Mouse (Mus musculus) C2C12 (cell line): ENCODE data around the gene Dusp1. TPM values are rescaled to one million over a fixed set of nuclear protein-coding genes. Genes with fewer than 3 reads are reported as not detected.

Experiments
- H3K27me3 ChIP-seq: one replicate; pipeline ENCODE4 v1.6.1; 2011; ENCODE audit not compliant: control insufficient read depth, insufficient read depth, insufficient read length
- H3K36me3 ChIP-seq: one replicate; pipeline ENCODE4 v1.6.1; 2011; ENCODE audit not compliant: control insufficient read depth, insufficient read depth
- H3K4me3 ChIP-seq: one replicate; pipeline ENCODE4 v1.5.1; 2011; ENCODE audit warnings: mild to moderate bottlenecking, control low read depth; ENCODE audit not compliant: poor library complexity, insufficient read depth, severe bottlenecking
- H3K79me2 ChIP-seq: one replicate; pipeline ENCODE4 v1.6.1; 2011; ENCODE audit not compliant: control insufficient read depth, insufficient read depth
- H3K79me3 ChIP-seq: one replicate; pipeline ENCODE4 v1.6.1; 2011; ENCODE audit warnings: low read depth, control low read depth
- H3ac ChIP-seq: one replicate; pipeline ENCODE3; 2011; ENCODE audit warnings: low read depth; ENCODE audit not compliant: control insufficient read depth, insufficient read length
- CEBPB ChIP-seq: IDR thresholded peaks from one replicate; pipeline ENCODE4 v1.6.1; 2011; ENCODE audit warnings: low read depth, mild to moderate bottlenecking, control low read depth, moderate library complexity
- CTCF ChIP-seq: IDR thresholded peaks from one replicate; pipeline ENCODE4 v1.5.1; 2011; ENCODE audit not compliant: control insufficient read depth, insufficient read depth, insufficient read length
- FOSL1 ChIP-seq: IDR thresholded peaks from one replicate; pipeline ENCODE4 v1.8.0; 2011; ENCODE audit warnings: mild to moderate bottlenecking, low read length; ENCODE audit not compliant: poor library complexity, insufficient read depth, severe bottlenecking
- MAX ChIP-seq: IDR thresholded peaks from one replicate; pipeline ENCODE4 v1.6.1; 2011; ENCODE audit warnings: mild to moderate bottlenecking, control low read depth
- MYOD1 ChIP-seq: IDR thresholded peaks from one replicate; pipeline ENCODE4 v1.6.1; 2011; ENCODE audit warnings: low read depth; ENCODE audit not compliant: control insufficient read depth, insufficient read length
- MYOG ChIP-seq: IDR thresholded peaks from one replicate; pipeline ENCODE4 v1.6.1; 2011; ENCODE audit not compliant: control insufficient read depth, insufficient read length; ENCODE audit errors: extremely low read depth
- USF1 ChIP-seq: IDR thresholded peaks from one replicate; pipeline ENCODE4 v1.6.1; 2011; ENCODE audit warnings: low read depth, mild to moderate bottlenecking, control low read depth, moderate library complexity
- polyA plus RNA-seq: library from polyadenylated mRNA; unstranded; fragments of >200 nt; fragmentation: generic; extraction: Trizol; gene quantifications from one replicate; pipeline ENCODE4 v1.2.1, GENCODE M21; 2012; ENCODE audit warnings: missing spikeins

Gene Dusp1
- polyA plus RNA-seq, 1 experiment = 16.4 TPM

- H3K79me3 ChIP-seq = peaks cover 75% of the 10 kb centered on the region
Observed at GRCm38 (mm10) chr17:26578771-26579170, 16.8 kb upstream of the Dusp1 start.

GRCm38 (mm10) chr17:26578162-26578561 is 16.2 kb upstream of the Dusp1 start:
- TF ChIP-seq CEBPB = no peak
- TF ChIP-seq FOSL1 = no peak
- no peak for TF ChIP-seq CTCF
- TF ChIP-seq MYOG = no peak
- no peak for TF ChIP-seq MAX
- no peak for TF ChIP-seq MYOD1
- no peak for TF ChIP-seq USF1
- peaks cover 45% of the 10 kb centered on the region for H3K36me3 ChIP-seq
- H3K79me3 ChIP-seq = peaks cover 78% of the 10 kb centered on the region
- no peak overlapping the region for H3K4me3 ChIP-seq
- no peaks in the 10 kb centered on the region for H3K27me3 ChIP-seq
- peaks cover 100% of the 10 kb centered on the region for H3K79me2 ChIP-seq
- no peak overlapping the region for H3ac ChIP-seq

More at GRCm38 (mm10) chr17:26578771-26579170, 16.8 kb upstream of the Dusp1 start:
- Histone ChIP-seq H3K27me3 (no peaks in the 10 kb centered on the region), H3K79me2 (peaks cover 96% of the 10 kb centered on the region), H3ac (no peak overlapping the region), H3K36me3 (peaks cover 45% of the 10 kb centered on the region), H3K4me3 (no peak overlapping the region)
- no peak for TF ChIP-seq FOSL1
- TF ChIP-seq MYOD1 = no peak
- TF ChIP-seq USF1 = no peak
- TF ChIP-seq MYOG = no peak
- TF ChIP-seq CEBPB = no peak
- TF ChIP-seq MAX = no peak
- TF ChIP-seq CTCF = no peak

GRCm38 (mm10) chr17:26577309-26577708 is 15.4 kb upstream of the Dusp1 start:
- Histone ChIP-seq H3K79me3 (peaks cover 69% of the 10 kb centered on the region), H3K79me2 (peaks cover 100% of the 10 kb centered on the region), H3K27me3 (no peaks in the 10 kb centered on the region), H3K4me3 (no peak overlapping the region), H3ac (no peak overlapping the region), H3K36me3 (peaks cover 42% of the 10 kb centered on the region)
- no peak for TF ChIP-seq CEBPB

- peaks cover 66% of the 10 kb centered on the region for H3K79me3 ChIP-seq
- H3K79me2 ChIP-seq = peaks cover 100% of the 10 kb centered on the region
- H3ac ChIP-seq = no peak overlapping the region
- H3K4me3 ChIP-seq = no peak overlapping the region
- H3K36me3 ChIP-seq = peaks cover 38% of the 10 kb centered on the region
- no peaks in the 10 kb centered on the region for H3K27me3 ChIP-seq
- no peak for TF ChIP-seq CTCF
- no peak for TF ChIP-seq MYOD1
- TF ChIP-seq FOSL1 = no peak
- no peak for TF ChIP-seq MAX
- TF ChIP-seq CEBPB = no peak
- no peak for TF ChIP-seq MYOG
- no peak for TF ChIP-seq USF1
Observed at GRCm38 (mm10) chr17:26576833-26577232, 14.9 kb upstream of the Dusp1 start.

- H3K4me3 ChIP-seq = no peak overlapping the region
- TF ChIP-seq MAX (no peak), MYOD1 (no peak), CEBPB (no peak), CTCF (no peak), FOSL1 (no peak), USF1 (no peak), MYOG (no peak)
- no peak overlapping the region for H3ac ChIP-seq
- peaks cover 34% of the 10 kb centered on the region for H3K36me3 ChIP-seq
- no peaks in the 10 kb centered on the region for H3K27me3 ChIP-seq
- H3K79me3 ChIP-seq = peaks cover 64% of the 10 kb centered on the region
- H3K79me2 ChIP-seq = peaks cover 100% of the 10 kb centered on the region
Observed at GRCm38 (mm10) chr17:26575786-26576690, 14.1 kb upstream of the Dusp1 start.
